Comparison of ENCODE assay signal across 25 mouse cellular contexts in the genomic region with DNA sequence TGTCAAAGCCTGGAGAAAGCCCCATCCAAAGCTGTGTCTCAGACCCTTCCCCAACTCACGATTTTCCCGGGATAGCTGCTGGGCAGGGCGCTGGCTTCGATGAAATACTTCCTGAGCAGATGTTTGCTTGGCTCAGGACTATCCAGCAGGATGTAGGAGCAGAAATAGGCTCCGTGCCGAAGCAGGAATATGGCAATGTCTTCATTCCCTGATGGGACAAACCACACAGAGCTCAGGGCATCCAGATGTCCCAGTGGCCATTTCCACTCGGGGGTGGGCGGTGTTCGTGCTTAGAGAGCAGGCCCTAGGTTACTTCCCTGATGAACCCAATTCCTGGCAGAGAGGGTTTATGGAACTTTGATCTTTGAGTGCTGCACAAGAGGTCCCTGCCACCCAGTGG. TPM values are rescaled to one million over a fixed set of nuclear protein-coding genes. Genes with fewer than 3 reads are reported as not detected.
"Had no signal": no experiment of that assay in that cellular context is flagged by ENCODE, and none has a peak within 500 bp of the region (broad histone marks: within the 10 kb centered on the region; RNA-seq: fewer than 3 reads in every experiment).

No protein-coding gene starts in this region.

- H3K27me3 ChIP-seq: kidney, embryonic 15.5 days; limb, embryonic 13.5 days; liver, embryonic 12.5 days; neural tube, embryonic 15.5 days had no signal

- H3K9me3 ChIP-seq: kidney, embryonic 15.5 days; liver, embryonic 12.5 days; midbrain, embryonic 10.5 days; neural tube, embryonic 15.5 days had no signal

- H3K27ac ChIP-seq: kidney, embryonic 15.5 days; limb, embryonic 13.5 days; liver, embryonic 12.5 days; midbrain, embryonic 10.5 days; neural tube, embryonic 15.5 days had no signal

- H3K9ac ChIP-seq: kidney, embryonic 15.5 days; liver, embryonic 12.5 days; lung, embryonic 14.5 days; neural tube, embryonic 15.5 days had no signal

- ATAC-seq: liver, embryonic 12.5 days had no signal

- H3K4me1 ChIP-seq: neural tube, embryonic 15.5 days had no signal

- H3K4me3 ChIP-seq: kidney, embryonic 15.5 days; limb, embryonic 13.5 days; liver, embryonic 12.5 days; midbrain, embryonic 10.5 days; myocyte; neural tube, embryonic 15.5 days had no signal

- DNase-seq: kidney, postnatal 14 days; left cerebral cortex, postnatal 4 days; lung, embryonic 14.5 days; lung, postnatal 10 days; lung, postnatal 4 days; midbrain, embryonic 14.5 days; right cerebral cortex, postnatal 4 days; thymus, postnatal 36 days had no signal

- H3K36me3 ChIP-seq: midbrain, embryonic 10.5 days; neural tube, embryonic 15.5 days had no signal

- H3K4me2 ChIP-seq: kidney, embryonic 15.5 days; limb, embryonic 13.5 days; liver, embryonic 12.5 days; lung, embryonic 14.5 days; neural tube, embryonic 15.5 days had no signal

RNA-seq across cellular contexts. Expression of a gene that starts 35.1 kb away (rescaled TPM):
- total RNA-seq: layer of hippocampus, adult 8-10 months; layer of hippocampus, postnatal 14 days; left cerebral cortex, adult 18-20 months; left cerebral cortex, postnatal 10 days; left cerebral cortex, postnatal 4 days; megakaryocyte, adult 5-6 weeks had no signal
- polyA plus RNA-seq: kidney, embryonic 15.5 days; large intestine, adult 2 months; limb, embryonic 13.5 days; liver, embryonic 12.5 days; liver, embryonic 16.5 days; lung, embryonic 14.5 days; midbrain, embryonic 10.5 days; midbrain, embryonic 14.5 days; myocyte; neural tube, embryonic 11.5 days; neural tube, embryonic 15.5 days; spleen, adult 2 months; stomach, embryonic 16.5 days; thymus, postnatal 0 days had no signal
